Mouse (Mus musculus) testis, adult 2 months (tissue): ENCODE data around the gene Fance.

Experiments used
- CTCF ChIP-seq: fragments of 200-500 bp; IDR thresholded peaks from 2 replicates; pipeline ENCODE4 v1.5.1; 2012; ENCODE audit warnings: low read depth, mild to moderate bottlenecking, inconsistent platforms, low read length, moderate library complexity; ENCODE audit not compliant: control insufficient read depth, insufficient read depth, insufficient replicate concordance
- POLR2A ChIP-seq: fragments of 200-500 bp; IDR thresholded peaks from 2 replicates; pipeline ENCODE4 v1.6.1; 2012; ENCODE audit warnings: low read depth, mild to moderate bottlenecking, inconsistent platforms, low read length, moderate library complexity; ENCODE audit not compliant: control insufficient read depth

DNA sequence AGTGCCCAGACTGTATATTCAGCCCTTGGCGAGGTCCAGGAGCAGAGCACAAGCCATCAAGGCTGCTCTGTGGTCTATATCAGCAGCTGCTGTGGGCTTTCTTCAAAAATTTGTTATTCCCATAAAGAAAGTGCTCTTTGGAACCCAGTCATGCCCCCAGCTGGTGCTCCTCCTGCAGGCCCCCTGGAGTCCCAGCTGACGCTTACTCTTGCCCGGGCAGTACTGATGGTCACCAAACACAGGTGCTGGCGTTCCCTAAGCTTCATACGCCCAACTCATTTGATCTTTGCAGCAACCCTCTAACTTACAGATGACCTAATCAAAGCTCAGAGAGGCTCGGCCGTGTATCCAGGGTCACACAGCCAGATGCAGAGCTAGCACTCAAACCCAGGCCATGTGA, 24.2 kb downstream of the Fance start:
- TF ChIP-seq CTCF (no peak), POLR2A (no peak)
